ENCODE assay signal across 15 mouse cellular contexts in genomic region chr9:6994865-6995264, GRCm38 (mm10).
"Had no signal": no experiment of that assay in that cellular context is flagged by ENCODE, and none has a peak within 500 bp of the region (broad histone marks: within the 10 kb centered on the region; RNA-seq: fewer than 3 reads in every experiment).

No protein-coding gene starts in this region.

- H3K4me2 ChIP-seq: neural tube, embryonic 15.5 days; stomach, embryonic 15.5 days had no signal

- H3K9me3 ChIP-seq: neural tube, embryonic 15.5 days; stomach, embryonic 15.5 days had no signal

- H3K36me3 ChIP-seq: stomach, embryonic 15.5 days had no signal

- H3K27me3 ChIP-seq: neural tube, embryonic 15.5 days; stomach, embryonic 15.5 days had no signal

- H3K27ac ChIP-seq: neural tube, embryonic 15.5 days; stomach, embryonic 15.5 days; stomach, postnatal 0 days had no signal

- H3K4me3 ChIP-seq: neural tube, embryonic 15.5 days; stomach, embryonic 15.5 days had no signal

- H3K4me1 ChIP-seq: neural tube, embryonic 15.5 days; stomach, embryonic 15.5 days had no signal

- H3K9ac ChIP-seq: neural tube, embryonic 15.5 days; stomach, embryonic 15.5 days had no signal

- DNase-seq: retina, postnatal 1 day; right cerebral cortex, adult 18-20 months; right cerebral cortex, postnatal 14 days; right cerebral cortex, postnatal 25 days; right cerebral cortex, postnatal 4 days; spleen, adult 18-20 months; thymus, adult 18-20 months; thymus, adult 2 months; thymus, postnatal 14 days; thymus, postnatal 25 days; thymus, postnatal 36 days; thymus, postnatal 4 days had no signal
